Mouse (Mus musculus) heart, adult 18-20 months (tissue): ENCODE results near the gene Cdk6. TPM values are rescaled to one million over a fixed set of nuclear protein-coding genes. Genes with fewer than 3 reads are reported as not detected.
"Not testable (repeated sequence)": the region's sequence is repeated elsewhere in the genome, so short reads cannot be mapped to it uniquely, and the experiment has no call there.

Experiments used
- DNase-seq, 2 experiments: peaks; one replicate each; pipeline ENCODE4 v3.0.0; 2021 to 2022; ENCODE audit warnings: mixed read lengths in 1 of 2
- total RNA-seq, 2 experiments: library from RNA; stranded (reverse); gene quantifications; 2 replicates each; pipeline ENCODE4 v1.2.3; 2021

The Cdk6 gene
- total RNA-seq, 2 experiments from 2014 or later = 7.3 to 8.5 TPM

DNA sequence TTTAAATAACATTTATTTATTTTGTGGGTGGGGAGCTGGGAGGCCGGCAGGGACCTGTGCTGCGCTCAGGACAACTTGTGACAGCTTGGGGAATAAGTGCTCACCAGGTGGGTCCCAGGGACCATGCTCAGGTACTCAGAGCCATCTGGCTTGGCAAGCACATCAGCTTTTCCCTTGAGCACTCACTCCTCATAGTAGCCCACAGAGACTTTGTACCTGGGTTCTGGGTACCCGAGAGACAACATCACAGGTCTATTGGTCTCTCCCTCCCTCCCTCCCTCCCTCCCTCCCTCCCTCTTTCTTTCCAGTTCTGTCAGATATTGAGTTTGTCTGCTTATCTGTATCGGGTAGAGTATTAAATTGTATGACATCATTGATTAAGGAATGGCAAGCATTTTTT lies 38.0 kb downstream of the Cdk6 start:
- DNase-seq = no peak

DNA sequence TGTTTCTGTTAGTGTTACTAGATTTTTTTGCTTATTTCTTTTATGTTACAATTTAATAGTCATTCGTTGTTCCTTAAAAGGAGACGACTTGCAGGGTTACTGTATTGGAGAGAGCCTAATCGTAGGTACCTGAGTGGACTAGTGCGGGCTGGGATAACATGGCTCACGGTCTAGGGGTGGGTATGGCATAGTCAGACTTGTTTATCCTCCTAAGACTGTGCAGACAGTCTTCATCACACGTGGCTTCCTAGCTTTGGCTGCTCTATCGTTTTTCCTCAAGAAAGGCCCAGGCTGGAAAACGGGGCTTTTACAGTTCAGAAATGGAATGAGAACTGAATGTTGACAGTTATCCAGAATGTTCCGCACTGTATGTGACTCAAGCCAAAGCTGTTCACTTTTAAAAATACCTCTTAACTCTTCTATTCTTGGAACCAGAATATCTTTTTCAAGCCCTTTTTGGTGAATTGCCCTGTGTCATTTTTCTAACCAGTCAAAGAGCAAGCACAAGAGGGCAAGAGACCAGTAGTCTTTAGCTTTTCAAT lies 39.5 kb downstream of the Cdk6 start:
- peak; percentile 37 to 38 for DNase-seq

- peak in 1 of 2 experiments; percentile 39 for DNase-seq
These were observed 40.5 kb downstream of the Cdk6 start for GRCm38 (mm10) chr5:3381795-3382194.

- peak in 1 of 2 experiments; percentile 15 for DNase-seq
These were observed 41.2 kb downstream of the Cdk6 start for GRCm38 (mm10) chr5:3382343-3383040.

DNA sequence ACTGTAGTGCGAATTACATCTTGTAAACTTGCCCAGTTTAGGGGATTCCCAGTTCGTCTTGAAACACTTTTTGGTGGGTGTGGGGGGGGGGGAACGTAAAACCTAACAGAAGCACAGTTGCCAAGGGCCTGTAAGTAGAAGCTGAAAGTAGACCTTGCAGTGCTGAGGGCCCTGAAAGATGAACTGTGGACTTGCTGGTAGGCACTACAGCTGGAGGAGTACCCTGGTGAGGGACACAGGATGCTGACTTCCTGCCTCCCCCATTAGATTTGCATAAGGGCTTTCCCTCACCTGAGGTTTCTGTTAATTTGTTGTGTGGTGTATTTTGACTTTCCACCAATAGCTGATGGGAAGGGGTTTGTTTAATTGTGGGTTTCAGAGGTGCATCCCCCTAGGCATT lies 42.3 kb downstream of the Cdk6 start:
- no peak for DNase-seq

- DNase-seq = no peak
These were observed 43.8 kb downstream of the Cdk6 start for GRCm38 (mm10) chr5:3385078-3385477.

GRCm38 (mm10) chr5:3386021-3386730 lies 44.9 kb downstream of the Cdk6 start:
- DNase-seq = no peak

- DNase-seq = no peak
These were observed 45.4 kb downstream of the Cdk6 start for GRCm38 (mm10) chr5:3386731-3387087.

DNA sequence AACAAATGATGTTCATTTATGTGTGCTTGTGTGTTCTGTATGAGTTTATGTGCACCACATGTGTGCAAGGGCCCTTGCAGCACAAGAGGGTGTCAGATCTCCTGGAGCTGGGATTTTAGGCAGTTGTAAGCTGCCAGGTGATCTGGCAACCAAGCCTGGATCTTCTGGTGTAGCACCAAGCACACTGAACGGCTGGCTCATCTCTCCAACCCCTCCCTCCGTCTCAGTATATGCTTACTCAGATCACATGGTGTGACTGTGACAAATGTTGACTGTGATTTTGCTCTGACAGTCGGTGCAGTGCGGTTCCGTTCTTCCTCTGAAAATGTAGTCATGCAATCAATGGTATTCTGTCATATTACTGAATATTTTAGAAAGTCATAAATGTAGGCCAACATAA lies 45.9 kb downstream of the Cdk6 start:
- DNase-seq = no peak

DNA sequence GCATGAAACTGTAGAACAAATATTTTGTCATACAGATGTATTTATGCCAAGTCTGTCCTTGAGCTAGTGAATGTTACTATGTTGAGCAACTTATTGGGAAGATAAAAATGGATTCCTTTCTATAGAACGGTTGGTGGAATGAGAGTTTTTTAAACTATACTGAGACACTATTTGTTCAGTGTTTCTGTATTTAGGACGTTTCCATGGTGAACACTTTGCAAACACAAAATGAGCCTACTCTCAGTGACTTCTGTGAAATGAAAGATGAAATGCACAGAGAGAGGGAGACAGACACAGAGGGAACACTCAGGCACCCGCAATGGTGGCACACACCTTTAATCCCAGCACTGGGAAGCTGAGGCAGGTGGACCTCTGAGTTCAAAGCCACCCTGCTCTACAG lies 51.6 kb downstream of the Cdk6 start:
- DNase-seq = no peak

GRCm38 (mm10) chr5:3394145-3394544 lies 52.9 kb downstream of the Cdk6 start:
- DNase-seq = peak in 1 of 2 experiments; percentile 21

DNA sequence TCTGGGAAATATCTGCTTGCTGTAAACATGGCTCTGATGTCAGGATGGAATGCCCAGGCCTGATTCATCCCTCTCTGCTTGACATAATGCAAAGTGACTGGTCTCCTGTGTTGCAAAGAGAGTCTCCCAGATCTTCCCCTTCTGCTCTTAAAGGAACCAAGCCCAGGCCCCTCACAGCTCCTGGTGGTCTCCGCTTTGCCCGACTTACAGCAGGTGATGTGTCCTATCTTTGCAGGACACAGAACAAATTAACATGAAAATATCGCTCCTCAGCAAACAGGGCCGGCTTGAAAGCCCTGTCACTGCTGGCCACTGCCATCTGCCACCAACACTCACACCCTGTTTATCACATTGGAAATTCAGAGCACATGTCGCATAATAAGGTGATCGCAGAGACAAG lies 53.7 kb downstream of the Cdk6 start:
- no peak for DNase-seq

GRCm38 (mm10) chr5:3396214-3396613 lies 54.9 kb downstream of the Cdk6 start:
- no peak for DNase-seq

DNA sequence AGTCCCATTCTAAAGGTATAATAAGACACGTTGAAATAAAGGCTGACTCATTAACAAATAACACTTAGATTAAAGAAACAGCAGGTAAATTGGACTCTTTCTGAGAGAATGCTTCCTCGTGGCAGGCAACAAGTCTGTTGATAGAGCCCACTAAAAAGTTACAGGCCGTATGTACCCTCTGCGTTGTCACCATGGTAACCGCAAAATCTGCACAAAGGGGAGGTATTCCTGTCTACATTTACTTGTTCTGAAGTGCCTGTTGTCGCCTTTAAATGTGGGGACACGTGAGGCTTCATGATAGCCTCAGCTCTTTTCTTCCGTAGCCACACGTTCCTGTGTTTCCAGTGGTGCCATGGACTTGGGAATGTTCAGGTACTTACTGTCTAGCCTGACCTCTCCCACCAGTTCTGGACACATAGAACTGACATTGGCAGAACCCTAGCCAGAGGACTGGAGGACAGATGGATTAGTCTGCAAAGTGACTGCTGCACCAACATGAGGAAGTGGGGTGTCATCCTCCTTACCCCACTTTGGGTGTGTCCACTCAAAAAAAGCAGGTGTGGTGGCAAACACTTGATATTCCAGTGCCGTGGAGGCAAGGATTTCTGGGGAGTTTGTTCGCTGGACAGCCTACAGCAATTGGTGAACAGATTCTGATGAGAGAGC lies 55.8 kb downstream of the Cdk6 start:
- DNase-seq = no peak

DNA sequence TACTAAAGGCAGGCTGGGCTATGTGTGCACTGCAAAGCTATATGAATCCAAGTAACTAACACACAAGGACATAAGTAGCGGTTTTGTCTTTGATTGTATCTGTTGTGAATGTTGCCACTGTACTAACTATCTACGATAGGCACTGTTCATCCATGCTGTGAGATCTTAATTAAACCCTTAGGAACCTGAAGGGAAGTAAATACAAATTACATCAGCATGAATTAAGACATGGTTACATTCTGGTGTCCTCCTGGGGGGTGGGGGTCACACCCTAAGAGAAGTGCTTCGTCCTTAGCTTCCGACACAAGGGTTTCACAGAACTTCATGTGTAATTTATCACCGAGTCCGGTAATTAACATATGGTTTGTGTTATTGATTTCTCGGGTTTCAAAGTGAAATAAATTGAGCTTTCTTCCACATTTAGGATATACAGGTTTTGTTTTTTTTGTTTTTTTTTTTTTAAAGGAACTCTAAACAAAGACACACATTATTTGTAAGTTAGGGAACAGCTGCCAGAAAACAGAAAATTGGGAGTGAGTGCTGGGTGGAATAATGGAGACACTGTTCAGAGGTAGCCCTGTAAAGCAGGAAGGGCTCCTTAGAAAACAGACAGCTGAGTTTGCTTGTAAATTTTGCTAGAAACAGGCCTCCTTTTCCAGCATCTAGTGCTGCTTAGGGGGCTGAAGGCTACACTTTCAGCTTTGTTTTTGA lies 58.7 kb downstream of the Cdk6 start:
- DNase-seq = no peak

GRCm38 (mm10) chr5:3405102-3405501 lies 63.8 kb downstream of the Cdk6 start:
- DNase-seq = no peak

GRCm38 (mm10) chr5:3405503-3405902 lies 64.2 kb downstream of the Cdk6 start:
- DNase-seq = no peak

GRCm38 (mm10) chr5:3407926-3408325 lies 66.6 kb downstream of the Cdk6 start:
- no peak for DNase-seq

- DNase-seq = not testable (repeated sequence)
These were observed 76.9 kb downstream of the Cdk6 start for GRCm38 (mm10) chr5:3418183-3418582.

- peak; percentile 14 to 22 for DNase-seq
These were observed 79.0 kb downstream of the Cdk6 start for GRCm38 (mm10) chr5:3420094-3420831.

DNA sequence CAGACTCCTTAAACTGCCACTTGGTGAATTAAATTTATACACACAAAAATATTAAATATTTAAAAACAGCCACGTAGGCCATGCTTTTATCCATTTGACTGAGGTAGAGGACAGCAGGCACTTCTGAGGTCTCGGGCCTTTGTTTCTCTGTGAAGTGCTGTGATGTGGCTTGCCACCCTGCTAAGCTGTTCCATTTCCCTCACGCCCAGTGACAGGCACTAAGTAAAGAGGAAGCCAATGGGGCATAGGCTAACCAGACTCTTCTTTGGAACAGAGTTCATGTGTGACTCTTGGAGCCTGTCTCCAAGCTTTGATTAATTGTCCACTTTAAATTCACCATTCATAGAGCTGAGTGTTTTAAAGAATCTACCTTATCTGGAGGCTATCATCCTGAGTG lies 79.5 kb downstream of the Cdk6 start:
- no peak for DNase-seq
